Mouse (Mus musculus) lung, postnatal 25 days (tissue): Measurements from ENCODE around the gene Rnd1.
A peak's percentile ranks its signal among the peaks of the same experiment; 100 is the strongest.

Experiments used
- DNase-seq: peaks from one replicate; pipeline ENCODE4 v3.0.0; 2022; ENCODE audit warnings: low spot score

The Rnd1 gene

GRCm38 (mm10) chr15:98676940-98677728, at the start of gene Rnd1:
Rnd1 (minus strand) TSS chr15:98677461.
- DNase-seq, result peak; percentile 89

GRCm38 (mm10) chr15:98726746-98727145, 49.5 kb upstream of the Rnd1 start:
- DNase-seq, result no peak

GRCm38 (mm10) chr15:98726079-98726478, 48.8 kb upstream of the Rnd1 start:
- peak; percentile 32 for DNase-seq

GRCm38 (mm10) chr15:98724441-98724840, 47.2 kb upstream of the Rnd1 start:
- no peak for DNase-seq

GRCm38 (mm10) chr15:98722854-98723253, 45.6 kb upstream of the Rnd1 start:
- no peak for DNase-seq

- DNase-seq, result no peak
Observed at GRCm38 (mm10) chr15:98722191-98722590, 44.9 kb upstream of the Rnd1 start.

- no peak for DNase-seq
Observed at GRCm38 (mm10) chr15:98717301-98717700, 40.0 kb upstream of the Rnd1 start.

- DNase-seq, result peak; percentile 80
Observed at GRCm38 (mm10) chr15:98714230-98714652, 37.0 kb upstream of the Rnd1 start.

GRCm38 (mm10) chr15:98710442-98710841, 33.2 kb upstream of the Rnd1 start:
- peak; percentile 57 for DNase-seq

GRCm38 (mm10) chr15:98707766-98708372, 30.6 kb upstream of the Rnd1 start, which contains the start of gene Ccdc65:
Ccdc65 (plus strand) TSS chr15:98708207.
- DNase-seq, result peak; percentile 87

GRCm38 (mm10) chr15:98704312-98704711, 27.1 kb upstream of the Rnd1 start:
- no peak for DNase-seq

GRCm38 (mm10) chr15:98699190-98700105, 22.2 kb upstream of the Rnd1 start:
- peak; percentile 82 for DNase-seq

- no peak for DNase-seq
Observed at GRCm38 (mm10) chr15:98696216-98696615, 19.0 kb upstream of the Rnd1 start.

- no peak for DNase-seq
Observed at GRCm38 (mm10) chr15:98695726-98696125, 18.5 kb upstream of the Rnd1 start.

- peak; percentile 59 for DNase-seq
Observed at GRCm38 (mm10) chr15:98692171-98692715, 15.0 kb upstream of the Rnd1 start.

GRCm38 (mm10) chr15:98691486-98692147, 14.4 kb upstream of the Rnd1 start:
- DNase-seq, result no peak

GRCm38 (mm10) chr15:98689682-98690081, 12.4 kb upstream of the Rnd1 start:
- no peak for DNase-seq

GRCm38 (mm10) chr15:98685926-98686325, 8.7 kb upstream of the Rnd1 start:
- DNase-seq, result no peak

- no peak for DNase-seq
Observed at GRCm38 (mm10) chr15:98683746-98684145, 6.5 kb upstream of the Rnd1 start.

- no peak for DNase-seq
Observed at GRCm38 (mm10) chr15:98683177-98683576, 5.9 kb upstream of the Rnd1 start.

GRCm38 (mm10) chr15:98681633-98682032, 4.4 kb upstream of the Rnd1 start:
- DNase-seq, result no peak

GRCm38 (mm10) chr15:98680660-98681059, 3.4 kb upstream of the Rnd1 start:
- DNase-seq, result no peak
